Mouse (Mus musculus): ENCODE measurements around the gene Dlgap1. TPM values are rescaled to one million over a fixed set of nuclear protein-coding genes. Genes with fewer than 3 reads are reported as not detected.

The Dlgap1 gene
- polyA plus RNA-seq, 1 experiment from 2014 or later = 34.9 TPM

DNA sequence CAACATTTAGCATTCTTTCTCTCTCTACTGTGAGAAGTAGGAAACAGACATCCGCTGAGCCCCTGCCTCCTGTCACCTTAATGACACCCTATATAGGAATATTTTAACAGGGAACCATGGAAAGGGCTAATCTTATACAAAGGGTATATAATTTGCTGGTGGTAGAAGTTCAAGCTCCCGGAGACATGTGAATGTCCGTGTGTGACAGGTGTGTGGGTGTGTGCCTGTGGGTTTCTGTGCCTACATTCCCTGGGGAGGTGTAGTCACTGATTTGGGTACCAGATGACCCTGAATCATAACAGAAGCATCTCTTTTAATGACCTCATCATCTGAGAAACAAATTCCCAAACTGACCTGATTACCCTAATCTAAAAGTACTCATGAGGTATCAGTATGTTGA, 445.3 kb downstream of the Dlgap1 start:
- no peak for DNase-seq (ENCODE audit: low spot score)
- H3K9ac ChIP-seq = no peak overlapping the region
- no peaks in the 10 kb centered on the region for H3K36me3 ChIP-seq (replicated peaks; ENCODE audit: control insufficient read depth, insufficient read depth)
- ATAC-seq (ENCODE audit: low FRiP score) = no peak
- no peak overlapping the region for H3K4me3 ChIP-seq (replicated peaks; ENCODE audit: low read length)
- no peaks in the 10 kb centered on the region for H3K9me3 ChIP-seq (ENCODE audit: control insufficient read depth, low read length)
- H3K27ac ChIP-seq = no peak overlapping the region
- H3K4me1 ChIP-seq (replicated peaks; ENCODE audit: control insufficient read depth, insufficient read depth, low read length) = no peaks in the 10 kb centered on the region
- H3K4me2 ChIP-seq (replicated peaks) = no peak overlapping the region
- H3K27me3 ChIP-seq (ENCODE audit: control insufficient read depth, insufficient read depth, low read length) = no peaks in the 10 kb centered on the region
- 85% methylated on average over 3 of the region's 3 CpGs for WGBS

DNA sequence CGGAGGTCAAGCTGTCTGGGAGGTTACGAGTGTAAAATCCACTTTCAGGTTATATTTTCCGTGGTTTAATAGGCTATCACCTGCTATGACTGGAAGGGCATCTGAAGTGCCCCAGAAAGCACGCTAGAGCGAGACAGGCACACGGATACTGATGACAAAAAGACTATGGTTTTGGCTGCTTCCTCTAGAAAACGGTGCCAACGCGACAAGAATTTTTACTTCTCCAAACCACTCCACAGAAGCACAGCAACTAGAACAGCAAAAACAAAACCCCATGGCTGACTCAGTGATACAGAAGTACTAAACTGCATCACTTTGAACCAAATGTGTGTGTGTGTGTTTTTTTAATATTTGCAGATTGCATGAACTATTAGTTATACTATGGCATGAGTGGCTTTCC, 459.0 kb downstream of the Dlgap1 start:
- Histone ChIP-seq H3K4me1 (replicated peaks; ENCODE audit: control insufficient read depth, insufficient read depth, low read length) (peaks cover 5% of the 10 kb centered on the region), H3K9ac (no peak overlapping the region), H3K9me3 (ENCODE audit: control insufficient read depth, low read length) (no peaks in the 10 kb centered on the region), H3K36me3 (replicated peaks; ENCODE audit: control insufficient read depth, insufficient read depth) (no peaks in the 10 kb centered on the region), H3K27me3 (ENCODE audit: control insufficient read depth, insufficient read depth, low read length) (no peaks in the 10 kb centered on the region), H3K27ac (no peak overlapping the region), H3K4me3 (replicated peaks; ENCODE audit: low read length) (no peak overlapping the region), H3K4me2 (replicated peaks) (no peak overlapping the region)
- no peak for DNase-seq (ENCODE audit: low spot score)
- WGBS = 88% methylated on average over 9 of the region's 9 CpGs
- no peak for ATAC-seq (ENCODE audit: low FRiP score)

DNA sequence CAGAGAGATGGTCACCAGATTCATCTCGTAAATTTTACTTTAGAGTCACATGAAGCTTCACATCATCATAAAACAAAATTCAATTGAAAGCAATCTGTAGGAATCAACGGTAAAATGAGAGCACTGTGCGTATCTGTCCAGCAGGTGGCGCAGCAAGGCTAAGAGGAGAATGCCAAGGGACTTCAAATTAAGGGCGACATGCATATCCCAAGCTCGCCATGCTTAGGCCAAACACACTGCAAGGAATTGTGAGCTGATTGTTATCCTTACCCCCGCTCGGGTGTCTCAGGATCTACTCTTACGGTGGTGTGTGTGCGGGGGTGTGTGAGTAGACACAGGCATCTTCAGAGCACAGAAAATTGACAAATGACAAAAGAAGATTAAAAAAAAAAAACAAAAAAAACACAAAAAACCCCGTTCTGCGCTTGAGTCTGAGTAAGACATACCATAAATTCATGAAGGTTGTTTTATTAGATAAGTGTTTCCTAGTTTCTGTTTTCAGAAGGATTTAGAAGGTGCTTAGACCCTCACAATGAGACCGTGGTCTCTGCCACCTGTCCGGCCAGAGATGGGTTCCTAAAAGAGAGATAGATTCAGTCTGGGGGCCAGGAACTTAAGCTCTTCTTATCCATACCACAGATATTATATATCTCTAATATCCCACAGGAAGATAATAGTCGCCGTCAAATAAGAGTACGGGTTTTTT, 461.0 kb downstream of the Dlgap1 start:
- H3K4me3 ChIP-seq (replicated peaks; ENCODE audit: low read length) = peak overlapping the region; percentile 12

DNA sequence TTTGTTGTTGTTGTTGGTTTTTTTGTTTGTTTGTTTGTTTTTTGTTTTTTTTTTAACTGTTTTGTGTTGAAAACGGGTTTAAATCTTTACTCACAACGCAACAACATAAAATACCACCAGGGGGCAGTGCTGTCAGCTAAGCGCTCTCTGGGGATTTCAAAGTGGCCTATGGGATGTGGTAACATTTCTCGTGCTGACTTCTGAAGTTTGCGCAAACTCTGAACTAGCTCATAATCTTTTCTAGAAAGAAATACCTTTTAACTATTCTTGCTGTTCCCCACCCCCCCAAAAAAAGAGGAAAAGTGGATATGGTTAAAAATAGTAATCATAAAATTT, 461.5 kb downstream of the Dlgap1 start:
- 22% methylated on average over 5 of the region's 5 CpGs for WGBS
- Histone ChIP-seq H3K36me3 (replicated peaks; ENCODE audit: control insufficient read depth, insufficient read depth) (no peaks in the 10 kb centered on the region), H3K9ac (no peak overlapping the region), H3K4me2 (replicated peaks) (peak overlapping the region; percentile 46), H3K27me3 (ENCODE audit: control insufficient read depth, insufficient read depth, low read length) (no peaks in the 10 kb centered on the region), H3K4me1 (replicated peaks; ENCODE audit: control insufficient read depth, insufficient read depth, low read length) (peaks cover 5% of the 10 kb centered on the region), H3K27ac (no peak overlapping the region), H3K9me3 (ENCODE audit: control insufficient read depth, low read length) (no peaks in the 10 kb centered on the region), H3K4me3 (replicated peaks; ENCODE audit: low read length) (no peak overlapping the region)
- DNase-seq (ENCODE audit: low spot score) = peak; percentile 87
- ATAC-seq (ENCODE audit: low FRiP score) = no peak

More for the DNA sequence above, 461.0 kb downstream of the Dlgap1 start:
- Histone ChIP-seq H3K4me1 (replicated peaks; ENCODE audit: control insufficient read depth, insufficient read depth, low read length) (peaks cover 5% of the 10 kb centered on the region), H3K9ac (no peak overlapping the region), H3K27me3 (ENCODE audit: control insufficient read depth, insufficient read depth, low read length) (no peaks in the 10 kb centered on the region), H3K4me2 (replicated peaks) (peak overlapping the region; percentile 46), H3K9me3 (ENCODE audit: control insufficient read depth, low read length) (no peaks in the 10 kb centered on the region), H3K36me3 (replicated peaks; ENCODE audit: control insufficient read depth, insufficient read depth) (no peaks in the 10 kb centered on the region), H3K27ac (peak overlapping the region; percentile 43; the same call in 1 of the 2 replicates)
- peak; percentile 75 for ATAC-seq (ENCODE audit: low FRiP score)
- WGBS = 17% methylated on average over 17 of the region's 17 CpGs
- peak; percentile 94 for DNase-seq (ENCODE audit: low spot score)

DNA sequence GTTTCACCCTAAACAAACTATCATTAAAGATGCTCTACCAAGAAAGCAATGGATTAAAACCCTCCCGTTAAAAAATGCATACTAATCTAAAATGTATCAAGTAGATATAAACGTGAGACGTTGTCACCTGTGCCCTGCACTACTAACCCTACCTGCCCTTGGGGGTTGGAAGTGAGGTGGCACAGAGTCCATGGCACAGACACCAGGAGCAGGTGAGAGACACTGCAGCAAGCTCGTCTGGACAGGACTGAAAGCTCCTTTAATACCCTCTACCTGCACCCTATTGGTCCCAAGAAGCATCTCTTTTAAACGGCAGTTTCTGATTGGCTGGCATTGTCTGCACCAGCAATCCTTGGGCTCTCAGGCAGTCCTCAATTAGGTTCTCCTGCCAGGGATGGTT, 464.0 kb downstream of the Dlgap1 start:
- WGBS = 73% methylated on average over 5 of the region's 5 CpGs
- no peak for DNase-seq (ENCODE audit: low spot score)
- Histone ChIP-seq H3K4me3 (replicated peaks; ENCODE audit: low read length) (no peak overlapping the region), H3K4me1 (replicated peaks; ENCODE audit: control insufficient read depth, insufficient read depth, low read length) (peaks cover 5% of the 10 kb centered on the region), H3K36me3 (replicated peaks; ENCODE audit: control insufficient read depth, insufficient read depth) (no peaks in the 10 kb centered on the region), H3K27ac (no peak overlapping the region), H3K27me3 (ENCODE audit: control insufficient read depth, insufficient read depth, low read length) (no peaks in the 10 kb centered on the region), H3K9ac (no peak overlapping the region), H3K4me2 (replicated peaks) (no peak overlapping the region), H3K9me3 (ENCODE audit: control insufficient read depth, low read length) (no peaks in the 10 kb centered on the region)
- no peak for ATAC-seq (ENCODE audit: low FRiP score)

DNA sequence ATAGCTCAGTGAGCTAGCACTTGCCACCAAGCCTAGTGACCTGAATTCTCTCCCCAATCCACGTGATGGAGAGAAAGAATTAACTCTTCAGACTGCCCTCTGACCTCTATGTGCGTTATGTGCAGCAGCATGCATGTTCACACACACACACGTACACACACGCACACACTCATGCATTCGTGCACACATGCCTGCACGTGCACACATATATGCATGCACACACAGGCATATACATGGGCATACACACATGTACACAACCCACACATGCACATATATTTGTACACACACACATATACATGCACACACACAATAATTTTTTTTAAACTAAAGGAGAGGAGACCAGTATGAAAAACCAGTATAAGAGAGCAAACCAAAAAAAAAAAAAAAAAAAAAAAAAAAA, 465.7 kb downstream of the Dlgap1 start:
- peaks cover 5% of the 10 kb centered on the region for H3K4me1 ChIP-seq (replicated peaks; ENCODE audit: control insufficient read depth, insufficient read depth, low read length)
- H3K9me3 ChIP-seq (ENCODE audit: control insufficient read depth, low read length) = no peaks in the 10 kb centered on the region
- no peaks in the 10 kb centered on the region for H3K27me3 ChIP-seq (ENCODE audit: control insufficient read depth, insufficient read depth, low read length)
- WGBS = 89% methylated on average over 6 of the region's 6 CpGs
- H3K36me3 ChIP-seq (replicated peaks; ENCODE audit: control insufficient read depth, insufficient read depth) = no peaks in the 10 kb centered on the region
- H3K27ac ChIP-seq = no peak overlapping the region
- no peak overlapping the region for H3K9ac ChIP-seq
- no peak overlapping the region for H3K4me3 ChIP-seq (replicated peaks; ENCODE audit: low read length)
- DNase-seq (ENCODE audit: low spot score) (no peak), ATAC-seq (ENCODE audit: low FRiP score) (no peak)
- no peak overlapping the region for H3K4me2 ChIP-seq (replicated peaks)

DNA sequence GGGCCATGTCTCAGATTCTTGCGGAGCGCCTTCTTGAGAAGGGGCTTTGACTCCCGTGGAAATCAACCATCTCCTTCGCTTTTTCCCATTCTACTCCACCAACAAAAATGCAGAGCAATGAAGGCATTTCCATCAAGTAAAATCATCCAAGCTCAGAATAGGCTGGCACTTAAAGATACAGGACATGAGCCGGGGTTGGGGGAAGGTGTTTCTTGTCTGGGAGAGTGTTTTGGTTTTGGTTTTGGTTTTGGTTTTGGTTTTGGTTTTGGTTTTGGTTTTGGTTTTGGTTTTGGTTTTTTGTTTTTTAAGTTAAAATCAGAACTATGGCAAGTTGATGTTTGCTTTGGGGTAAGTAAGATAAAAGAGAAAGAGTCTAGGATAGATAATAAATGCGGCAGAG, 466.7 kb downstream of the Dlgap1 start:
- DNase-seq (ENCODE audit: low spot score) = no peak
- 88% methylated on average over 6 of the region's 6 CpGs for WGBS
- Histone ChIP-seq H3K9me3 (ENCODE audit: control insufficient read depth, low read length) (no peaks in the 10 kb centered on the region), H3K4me2 (replicated peaks) (no peak overlapping the region), H3K36me3 (replicated peaks; ENCODE audit: control insufficient read depth, insufficient read depth) (no peaks in the 10 kb centered on the region), H3K4me1 (replicated peaks; ENCODE audit: control insufficient read depth, insufficient read depth, low read length) (no peaks in the 10 kb centered on the region), H3K27ac (no peak overlapping the region), H3K9ac (no peak overlapping the region), H3K4me3 (replicated peaks; ENCODE audit: low read length) (no peak overlapping the region), H3K27me3 (ENCODE audit: control insufficient read depth, insufficient read depth, low read length) (no peaks in the 10 kb centered on the region)
- no peak for ATAC-seq (ENCODE audit: low FRiP score)

DNA sequence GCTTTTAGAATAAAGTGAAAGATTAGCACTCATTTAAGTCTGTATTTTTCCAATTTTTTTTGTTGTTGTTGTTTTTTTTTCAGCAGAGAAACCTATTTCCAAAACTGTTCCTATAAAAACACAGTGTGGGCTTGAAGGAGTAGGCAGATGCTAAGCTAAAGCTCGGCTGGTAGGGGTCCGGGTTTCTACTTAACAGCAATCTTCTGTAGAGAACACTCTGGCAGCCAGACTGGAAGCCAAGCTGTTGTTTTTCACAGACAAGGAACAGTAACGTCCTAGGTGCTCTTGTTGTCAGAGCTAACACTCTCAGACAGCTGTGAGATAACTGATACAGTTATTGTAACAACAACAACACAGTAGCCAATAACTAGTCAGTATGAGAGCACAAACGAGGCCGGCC, 468.4 kb downstream of the Dlgap1 start:
- Histone ChIP-seq H3K36me3 (replicated peaks; ENCODE audit: control insufficient read depth, insufficient read depth) (no peaks in the 10 kb centered on the region), H3K27ac (no peak overlapping the region), H3K4me2 (replicated peaks) (no peak overlapping the region), H3K9me3 (ENCODE audit: control insufficient read depth, low read length) (no peaks in the 10 kb centered on the region), H3K27me3 (ENCODE audit: control insufficient read depth, insufficient read depth, low read length) (no peaks in the 10 kb centered on the region), H3K9ac (no peak overlapping the region), H3K4me1 (replicated peaks; ENCODE audit: control insufficient read depth, insufficient read depth, low read length) (no peaks in the 10 kb centered on the region), H3K4me3 (replicated peaks; ENCODE audit: low read length) (no peak overlapping the region)
- DNase-seq (ENCODE audit: low spot score) (no peak), ATAC-seq (ENCODE audit: low FRiP score) (no peak)
- WGBS = 79% methylated on average over 5 of the region's 5 CpGs

DNA sequence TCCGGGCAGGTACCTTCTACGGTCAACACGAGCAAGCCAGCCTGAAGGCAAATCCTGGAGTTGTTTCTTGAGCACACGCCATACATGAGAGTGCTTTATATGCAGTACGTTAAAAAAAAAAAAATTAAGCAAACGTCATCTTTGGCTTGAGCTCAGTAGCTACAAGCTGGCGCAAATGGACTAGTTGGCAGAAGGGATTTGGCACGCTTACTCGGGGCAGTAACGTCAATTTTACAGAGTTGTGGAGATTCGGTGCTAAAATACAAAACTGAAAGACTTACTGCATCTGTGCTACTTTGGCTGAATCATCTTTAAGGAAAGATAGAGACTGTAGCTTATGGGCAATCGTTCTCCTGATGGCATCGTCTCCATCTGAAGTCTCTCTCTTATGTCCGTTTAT, 474.1 kb downstream of the Dlgap1 start:
- Histone ChIP-seq H3K27ac (no peak overlapping the region), H3K4me1 (replicated peaks; ENCODE audit: control insufficient read depth, insufficient read depth, low read length) (no peaks in the 10 kb centered on the region), H3K4me2 (replicated peaks) (no peak overlapping the region), H3K4me3 (replicated peaks; ENCODE audit: low read length) (no peak overlapping the region), H3K9ac (no peak overlapping the region), H3K9me3 (ENCODE audit: control insufficient read depth, low read length) (no peaks in the 10 kb centered on the region), H3K36me3 (replicated peaks; ENCODE audit: control insufficient read depth, insufficient read depth) (no peaks in the 10 kb centered on the region), H3K27me3 (ENCODE audit: control insufficient read depth, insufficient read depth, low read length) (no peaks in the 10 kb centered on the region)
- WGBS = 89% methylated on average over 14 of the region's 14 CpGs
- no peak for DNase-seq (ENCODE audit: low spot score)
- ATAC-seq (ENCODE audit: low FRiP score) = no peak

DNA sequence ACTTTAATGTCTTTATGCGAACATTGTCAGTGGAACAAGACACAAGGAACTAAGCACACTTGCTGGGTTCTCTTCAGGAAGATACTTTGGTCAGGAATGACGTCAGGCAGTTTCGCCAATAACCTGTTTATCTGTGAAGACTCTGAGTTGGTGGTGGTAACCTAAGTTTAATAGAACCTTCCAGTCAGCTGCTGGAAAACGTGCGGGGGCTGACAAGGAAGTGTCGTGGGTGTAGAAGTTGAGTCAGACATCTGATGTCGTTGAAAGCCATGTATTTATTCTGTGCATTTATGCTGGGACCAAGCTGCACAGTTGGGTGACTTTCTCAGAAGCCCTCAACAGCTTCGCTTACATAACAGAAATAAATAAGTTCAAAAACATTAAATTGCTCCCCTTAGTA, 477.6 kb downstream of the Dlgap1 start:
- Histone ChIP-seq H3K27me3 (ENCODE audit: control insufficient read depth, insufficient read depth, low read length) (no peaks in the 10 kb centered on the region), H3K9me3 (ENCODE audit: control insufficient read depth, low read length) (no peaks in the 10 kb centered on the region), H3K4me1 (replicated peaks; ENCODE audit: control insufficient read depth, insufficient read depth, low read length) (no peaks in the 10 kb centered on the region), H3K9ac (no peak overlapping the region), H3K36me3 (replicated peaks; ENCODE audit: control insufficient read depth, insufficient read depth) (no peaks in the 10 kb centered on the region), H3K27ac (no peak overlapping the region), H3K4me3 (replicated peaks; ENCODE audit: low read length) (no peak overlapping the region), H3K4me2 (replicated peaks) (no peak overlapping the region)
- DNase-seq (ENCODE audit: low spot score) = no peak
- no peak for ATAC-seq (ENCODE audit: low FRiP score)
- WGBS = 84% methylated on average over 8 of the region's 8 CpGs
